Mouse (Mus musculus): Measurements from ENCODE around the gene Hist1h2bn.
"Not testable (repeated sequence)": the region's sequence is repeated elsewhere in the genome, so short reads cannot be mapped to it uniquely, and the experiment has no call there.

The Hist1h2bn gene

GRCm38 (mm10) chr13:21753524-21754285 lies at the start of gene Hist1h2bn, which contains the start of gene Hist1h2ak:
Hist1h2bn (plus strand) TSS chr13:21754123.
Hist1h2ak (minus strand) TSS chr13:21753827.
- DNase-seq (ENCODE audit: low read depth, low spot score) = peak; percentile 85

DNA sequence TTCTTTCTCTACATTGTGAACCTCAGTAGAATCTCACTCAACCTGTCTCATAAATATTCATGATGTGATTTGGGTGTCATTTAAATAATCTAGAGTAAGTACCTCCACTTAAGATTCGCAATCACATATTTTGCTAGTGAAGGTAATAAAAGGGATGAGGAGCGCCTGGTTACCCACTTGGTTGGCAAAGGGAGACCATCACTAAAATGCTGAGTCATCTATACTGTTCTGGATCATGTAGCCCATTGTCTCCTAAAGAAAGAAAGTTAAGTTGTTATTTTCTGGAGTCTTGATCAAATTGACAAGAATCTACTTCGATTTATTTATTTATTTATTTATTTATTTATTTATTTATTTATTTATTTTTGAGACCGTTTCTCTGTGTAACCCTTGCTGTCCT lies 47.3 kb upstream of the Hist1h2bn start:
- DNase-seq (ENCODE audit: low read depth, low spot score) = no peak

DNA sequence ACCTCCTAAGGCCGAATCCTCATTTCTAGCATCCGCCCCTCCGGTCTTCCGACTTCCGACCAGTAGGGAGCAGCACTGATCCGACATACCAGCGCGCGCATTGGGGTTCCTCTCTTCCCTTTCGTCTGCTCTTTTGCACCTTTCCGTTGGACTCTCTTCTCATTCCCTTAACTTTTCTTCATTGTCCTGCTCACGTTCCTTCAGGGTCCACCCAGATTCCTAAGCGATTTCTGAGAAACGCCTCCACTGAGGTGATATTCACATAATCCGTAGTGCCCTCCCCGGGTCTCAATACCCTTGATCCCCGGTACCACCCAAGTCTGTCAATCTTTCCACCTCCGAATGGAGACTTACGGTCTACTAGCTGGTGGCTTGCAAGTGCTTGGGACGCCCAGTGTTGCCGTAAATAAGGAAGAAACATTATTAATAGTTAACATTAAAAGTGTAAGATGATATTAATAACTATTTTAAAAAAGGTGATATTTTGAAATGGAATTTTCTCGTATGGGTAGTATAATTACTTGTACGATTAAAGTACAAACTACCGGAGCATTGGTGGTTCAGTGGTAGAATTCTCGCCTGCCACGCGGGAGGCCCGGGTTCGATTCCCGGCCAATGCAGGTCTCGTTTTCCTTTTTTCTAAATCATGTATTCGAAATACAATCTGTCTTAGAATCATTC lies 43.8 kb upstream of the Hist1h2bn start:
- DNase-seq (ENCODE audit: low read depth, low spot score) = peak; percentile 83

DNA sequence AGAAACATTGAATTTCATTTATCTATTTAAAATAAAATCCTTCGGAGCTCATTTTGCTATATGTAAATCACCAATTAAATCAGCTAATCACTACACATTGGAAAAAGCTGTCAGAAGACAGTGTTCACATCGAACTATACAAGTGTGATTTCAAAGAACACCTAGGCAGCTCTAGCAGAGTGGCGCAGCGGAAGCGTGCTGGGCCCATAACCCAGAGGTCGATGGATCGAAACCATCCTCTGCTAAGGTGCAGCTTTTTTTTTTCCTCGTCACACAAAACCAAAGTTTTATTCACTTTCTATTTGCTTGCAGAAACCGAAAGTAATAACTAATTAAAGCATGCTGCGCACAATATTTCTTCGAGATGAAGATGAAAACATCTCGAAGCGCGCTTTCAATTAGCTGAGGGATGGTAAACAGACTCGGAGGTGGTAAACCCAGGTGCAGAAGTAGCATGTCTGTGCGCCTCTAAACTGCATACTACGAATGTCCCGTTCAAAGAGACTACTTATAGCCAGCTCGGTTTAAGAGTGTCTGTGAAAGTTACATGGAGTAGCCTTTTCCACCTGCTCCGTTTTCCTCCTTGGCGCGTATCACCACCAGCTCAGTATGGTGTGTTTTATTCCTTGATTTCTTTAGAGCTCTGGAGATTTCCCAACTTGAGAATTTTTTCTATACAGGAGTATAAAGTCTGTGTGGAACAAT lies 43.0 kb upstream of the Hist1h2bn start:
- DNase-seq (ENCODE audit: low read depth, low spot score) = peak; percentile 76

DNA sequence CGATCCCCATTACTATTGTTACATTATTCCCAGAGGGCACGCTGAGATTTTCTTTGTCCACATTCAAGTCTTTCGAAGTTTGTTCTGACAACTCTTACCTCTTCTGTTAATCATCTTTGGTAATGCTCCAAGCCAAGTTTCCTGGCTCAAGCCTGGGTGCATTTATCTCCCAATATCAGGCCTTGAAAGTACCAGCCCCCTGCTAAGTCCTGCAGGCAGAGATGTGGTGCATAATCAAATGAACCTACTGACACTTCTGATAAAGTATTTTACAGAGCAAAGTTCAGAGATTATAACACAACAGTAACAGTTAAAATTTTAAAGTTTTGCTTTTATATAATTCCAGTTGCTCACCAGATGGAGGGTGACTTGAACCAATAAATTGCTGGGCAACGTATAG lies 42.2 kb upstream of the Hist1h2bn start:
- DNase-seq (ENCODE audit: low read depth, low spot score) = no peak

DNA sequence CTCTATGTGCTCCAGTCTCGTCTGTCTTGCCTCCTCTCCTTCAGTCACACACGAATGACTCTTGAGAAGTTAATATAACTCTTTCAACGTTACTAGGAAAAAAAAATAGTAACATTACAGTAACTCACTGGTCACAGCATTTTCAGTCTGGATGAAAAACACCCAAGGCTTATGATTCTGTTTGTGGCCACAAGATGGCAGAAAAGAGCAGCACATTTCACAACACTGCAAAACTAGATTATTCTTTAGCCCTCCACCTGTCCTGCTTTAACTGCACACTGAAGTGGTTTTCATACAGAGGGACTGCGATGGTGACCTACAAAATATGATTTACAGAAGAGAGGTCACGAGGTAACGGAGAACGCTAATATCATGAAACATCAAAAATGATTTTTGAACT lies 39.2 kb upstream of the Hist1h2bn start:
- peak; percentile 54 for DNase-seq (ENCODE audit: low read depth, low spot score)

DNA sequence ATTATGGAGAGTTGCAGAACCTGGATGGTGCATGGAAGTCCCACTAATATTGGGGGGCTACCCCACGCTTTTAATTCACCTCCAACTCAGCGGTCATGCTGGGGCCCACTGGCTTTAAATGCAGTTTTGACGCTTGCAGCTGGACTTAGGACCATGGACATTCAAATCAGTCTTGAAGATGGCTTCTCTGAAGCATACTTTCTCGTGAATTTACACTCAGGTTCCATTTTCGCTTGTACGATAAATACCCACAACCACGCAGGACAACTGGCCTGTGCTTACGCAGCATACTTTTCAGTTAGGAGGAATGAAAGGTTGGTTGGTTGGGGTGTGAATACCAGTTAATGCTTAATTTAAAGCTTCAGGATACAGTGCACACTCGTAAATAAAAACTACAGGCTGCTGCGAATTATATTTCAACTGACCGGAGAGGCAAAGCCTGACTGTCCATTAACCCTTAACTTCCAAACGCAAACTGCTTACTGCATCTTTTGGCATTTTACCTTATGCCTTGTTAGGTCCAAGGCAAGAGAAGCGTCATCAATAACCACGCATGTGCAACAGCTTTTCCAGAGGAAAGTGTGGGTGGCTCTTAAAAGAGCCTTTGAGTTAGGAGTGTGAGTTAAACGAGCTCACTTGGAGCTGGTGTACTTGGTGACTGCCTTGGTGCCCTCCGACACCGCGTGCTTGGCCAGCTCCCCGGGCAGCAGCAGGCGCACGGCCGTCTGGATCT lies 38.6 kb upstream of the Hist1h2bn start:
- DNase-seq (ENCODE audit: low read depth, low spot score) = no peak

GRCm38 (mm10) chr13:21715864-21716539 lies 37.9 kb upstream of the Hist1h2bn start, which contains the start of the genes Hist1h2bl and Hist1h2ai:
Hist1h2bl (minus strand) TSS chr13:21716143.
Hist1h2ai (plus strand) TSS chr13:21716422.
- peak; percentile 84 for DNase-seq (ENCODE audit: low read depth, low spot score)

DNA sequence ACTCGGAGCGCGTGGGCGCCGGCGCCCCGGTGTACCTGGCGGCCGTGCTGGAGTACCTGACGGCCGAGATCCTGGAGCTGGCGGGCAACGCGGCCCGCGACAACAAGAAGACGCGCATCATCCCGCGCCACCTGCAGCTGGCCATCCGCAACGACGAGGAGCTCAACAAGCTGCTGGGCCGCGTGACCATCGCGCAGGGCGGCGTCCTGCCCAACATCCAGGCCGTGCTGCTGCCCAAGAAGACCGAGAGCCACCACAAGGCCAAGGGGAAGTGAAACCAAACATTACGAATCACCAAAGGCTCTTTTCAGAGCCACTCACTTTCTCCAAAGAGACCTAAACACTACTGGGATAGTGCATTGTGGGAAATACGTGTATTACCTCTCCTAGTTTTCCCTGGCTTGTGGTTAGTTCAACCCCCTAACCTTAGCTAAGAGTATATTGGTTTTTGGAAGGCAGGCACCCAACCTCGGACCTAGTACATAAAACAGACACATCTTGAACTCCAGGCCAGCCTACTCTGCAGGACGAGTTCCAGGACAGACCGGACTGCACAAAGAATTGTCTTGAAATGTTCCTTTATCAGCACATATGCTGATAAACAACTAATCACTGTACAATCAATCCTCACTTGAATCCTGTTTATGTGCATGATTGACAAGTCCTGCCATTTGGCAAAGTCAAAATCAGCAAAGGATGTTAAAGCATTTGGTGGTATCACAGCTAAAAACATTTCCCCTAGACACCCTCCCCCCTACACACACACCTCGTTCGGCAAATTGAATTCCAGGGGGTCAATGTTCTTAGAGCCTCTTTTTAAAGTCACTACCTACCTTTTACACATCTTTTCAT lies 37.2 kb upstream of the Hist1h2bn start:
- not testable (repeated sequence) for DNase-seq (ENCODE audit: low read depth, low spot score)

GRCm38 (mm10) chr13:21717397-21718357 lies 36.2 kb upstream of the Hist1h2bn start, which contains the start of gene Hist1h3h:
Hist1h3h (plus strand) TSS chr13:21717659.
- peak; percentile 68 for DNase-seq (ENCODE audit: low read depth, low spot score)

- no peak for DNase-seq (ENCODE audit: low read depth, low spot score)
Measured at GRCm38 (mm10) chr13:21718381-21719080, 35.4 kb upstream of the Hist1h2bn start.

GRCm38 (mm10) chr13:21721107-21721756 lies 32.7 kb upstream of the Hist1h2bn start:
- DNase-seq (ENCODE audit: low read depth, low spot score) = not testable (repeated sequence)

DNA sequence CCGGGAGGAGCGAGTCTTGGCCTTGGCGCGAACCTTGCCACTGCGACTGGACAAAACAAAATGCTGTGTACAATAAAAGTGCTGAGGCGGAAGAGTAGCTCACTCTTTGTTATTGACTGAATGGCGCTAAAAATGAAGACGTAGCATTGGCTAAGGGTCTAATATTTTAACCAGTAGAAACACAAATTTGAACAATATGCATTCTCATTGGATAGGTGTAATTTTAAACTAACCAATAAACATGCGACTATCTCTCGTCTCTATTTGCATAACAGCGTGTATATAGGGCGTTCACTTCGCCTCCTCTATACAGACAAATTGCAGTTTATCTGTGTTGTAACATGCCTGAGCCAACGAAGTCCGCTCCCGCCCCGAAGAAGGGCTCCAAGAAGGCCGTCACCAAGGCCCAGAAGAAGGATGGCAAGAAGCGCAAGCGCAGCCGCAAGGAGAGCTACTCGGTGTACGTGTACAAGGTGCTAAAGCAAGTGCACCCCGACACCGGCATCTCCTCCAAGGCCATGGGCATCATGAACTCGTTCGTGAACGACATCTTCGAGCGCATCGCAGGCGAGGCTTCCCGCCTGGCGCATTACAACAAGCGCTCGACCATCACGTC lies 32.1 kb upstream of the Hist1h2bn start, which contains the start of gene Hist1h2bm:
Gene Hist1h2bm, plus strand, starts transcription at position 288 of the 616 bp plus-strand sequence.
- DNase-seq (ENCODE audit: low read depth, low spot score) = peak; percentile 73

- DNase-seq (ENCODE audit: low read depth, low spot score) = no peak
Measured at GRCm38 (mm10) chr13:21722373-21722925, 31.5 kb upstream of the Hist1h2bn start.

GRCm38 (mm10) chr13:21722993-21723836 lies 30.7 kb upstream of the Hist1h2bn start:
- no peak for DNase-seq (ENCODE audit: low read depth, low spot score)

Measured in retina, postnatal 7 days (tissue).